Mouse (Mus musculus): ENCODE data around the gene Mitd1. TPM values are rescaled to one million over a fixed set of nuclear protein-coding genes. Genes with fewer than 3 reads are reported as not detected.

The Mitd1 gene
- polyA plus RNA-seq, 1 experiment, result 4.4 TPM

DNA sequence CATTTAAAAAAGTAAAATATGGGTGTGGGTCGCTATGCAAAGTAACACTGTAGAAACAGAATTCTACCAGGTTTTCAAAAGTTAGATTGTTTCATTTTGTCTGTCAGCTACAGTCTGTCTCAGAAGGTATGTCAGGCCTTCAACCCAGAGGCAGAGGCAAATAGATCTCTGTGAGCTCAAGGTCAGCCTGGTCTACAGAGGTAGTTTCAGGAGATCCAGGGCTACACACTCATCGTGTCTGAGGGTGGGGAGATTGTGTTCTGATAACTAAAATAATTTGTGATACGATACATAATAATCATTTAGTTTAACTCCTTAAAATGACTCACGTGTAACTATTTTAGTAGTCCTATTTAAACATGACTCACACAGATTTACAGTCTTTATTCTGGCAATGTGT lies 17.1 kb downstream of the Mitd1 start:
- TF ChIP-seq GATA1 (IDR thresholded peaks at IDR 0.05; ENCODE audit: low read length), result no peak

DNA sequence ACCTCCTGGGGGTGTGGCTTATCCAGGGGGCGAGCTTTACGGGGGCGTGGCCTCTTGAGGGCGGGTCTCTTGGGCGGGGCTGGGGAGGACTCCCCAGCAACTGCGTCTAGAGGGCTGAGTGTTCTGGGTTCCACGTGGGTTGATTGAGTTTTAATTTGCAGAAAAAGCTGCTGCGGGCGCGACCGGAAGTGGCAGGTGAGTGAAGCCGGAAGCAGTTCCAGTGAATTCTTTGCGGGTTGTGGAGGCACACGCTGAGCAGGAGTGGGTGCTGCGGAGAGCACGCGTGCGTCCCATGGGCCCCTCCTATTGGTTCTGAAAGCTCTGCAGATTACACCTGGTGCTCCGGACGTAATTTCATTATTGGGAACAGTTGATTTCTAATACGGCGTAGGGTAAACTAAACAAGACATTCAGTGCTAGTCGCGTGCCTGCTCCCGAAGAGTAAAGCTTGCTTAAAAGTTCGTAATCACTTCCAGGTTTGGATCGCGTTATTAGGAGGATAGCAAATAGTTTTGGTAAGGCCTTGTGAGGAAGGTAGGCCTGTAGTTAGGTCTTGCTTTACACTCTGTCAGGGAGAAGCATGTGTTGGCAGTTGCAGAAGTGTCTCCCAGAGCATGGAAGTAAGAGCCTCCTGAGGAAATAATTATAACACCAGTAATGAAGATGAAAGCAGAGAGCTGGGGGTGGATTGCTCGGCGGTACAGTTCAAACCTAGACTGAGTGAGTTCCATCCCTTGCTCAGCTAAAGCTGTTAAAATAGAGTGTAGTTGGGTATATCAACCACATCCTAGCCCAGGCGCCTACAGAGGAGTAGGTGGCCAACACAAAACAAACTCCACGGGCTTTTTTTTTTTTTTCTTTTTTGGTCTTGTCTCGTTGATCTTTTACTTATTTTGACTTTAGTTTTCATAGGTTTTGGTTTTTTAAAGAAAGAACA lies 17.8 kb downstream of the Mitd1 start:
- TF ChIP-seq GATA1 (IDR thresholded peaks at IDR 0.05; ENCODE audit: low read length), result no peak

DNA sequence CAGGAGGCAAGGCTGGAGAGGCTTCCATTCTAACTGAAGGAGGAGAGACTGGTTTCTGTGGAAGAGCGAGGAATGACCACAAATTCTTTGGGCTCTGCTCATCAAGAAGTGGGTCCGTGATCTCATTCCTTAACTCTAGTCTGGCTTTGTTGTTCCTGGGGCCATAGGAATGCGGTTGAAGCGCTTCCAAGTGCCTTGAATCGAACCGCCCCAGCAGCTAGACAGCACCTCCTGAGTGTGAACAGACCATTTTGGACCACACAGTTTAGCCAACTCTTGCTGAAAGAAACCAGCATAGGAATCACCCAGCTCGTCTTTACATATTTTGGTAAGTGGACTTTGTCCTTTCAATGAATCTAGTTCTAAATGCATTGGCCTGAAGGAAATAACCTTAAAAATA lies 18.5 kb downstream of the Mitd1 start, which contains the start of gene Lipt1:
Lipt1 (plus strand) TSS at position 35 of the 400 bp plus-strand sequence.
- TF ChIP-seq GATA1 (IDR thresholded peaks at IDR 0.05; ENCODE audit: low read length), result no peak

DNA sequence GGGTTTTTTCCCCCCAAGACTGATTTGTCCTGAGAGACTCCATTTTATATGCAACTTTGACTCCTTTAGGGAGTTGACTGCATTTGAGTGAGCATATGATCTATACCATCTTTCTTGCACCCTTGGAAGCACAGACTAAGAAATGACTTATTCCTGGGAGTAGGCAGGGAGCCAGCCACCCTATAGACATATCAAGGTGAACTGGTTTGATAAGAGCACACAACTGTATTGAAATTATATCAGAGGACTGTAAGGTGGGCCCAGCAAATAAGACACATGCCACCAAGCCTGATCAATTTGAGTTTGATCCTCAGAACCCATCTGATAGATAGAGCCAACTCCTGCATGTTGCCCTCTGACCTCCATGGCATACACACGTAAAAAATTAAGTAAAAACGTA lies 20.8 kb downstream of the Mitd1 start:
- no peak for TF ChIP-seq GATA1 (IDR thresholded peaks at IDR 0.05; ENCODE audit: low read length)

DNA sequence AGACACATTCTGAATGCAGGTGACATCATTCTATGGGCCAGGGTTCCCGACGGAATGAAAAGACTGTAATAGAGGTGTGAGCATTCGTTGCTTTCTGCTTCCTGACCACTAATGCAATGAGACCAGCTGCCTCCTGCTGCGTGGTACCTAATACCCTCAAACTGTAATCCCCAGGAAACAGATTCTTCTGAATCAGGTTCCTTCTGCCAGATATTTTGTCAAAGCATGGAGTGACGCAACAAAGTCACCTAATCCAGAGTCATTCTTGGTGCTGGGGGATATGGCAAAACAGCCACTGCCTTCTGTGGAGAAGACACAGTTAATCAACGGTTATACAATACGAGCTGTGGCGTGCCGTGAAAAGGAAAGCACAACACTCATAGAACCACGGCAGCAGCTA lies 21.6 kb downstream of the Mitd1 start:
- no peak for TF ChIP-seq GATA1 (IDR thresholded peaks at IDR 0.05; ENCODE audit: low read length)

DNA sequence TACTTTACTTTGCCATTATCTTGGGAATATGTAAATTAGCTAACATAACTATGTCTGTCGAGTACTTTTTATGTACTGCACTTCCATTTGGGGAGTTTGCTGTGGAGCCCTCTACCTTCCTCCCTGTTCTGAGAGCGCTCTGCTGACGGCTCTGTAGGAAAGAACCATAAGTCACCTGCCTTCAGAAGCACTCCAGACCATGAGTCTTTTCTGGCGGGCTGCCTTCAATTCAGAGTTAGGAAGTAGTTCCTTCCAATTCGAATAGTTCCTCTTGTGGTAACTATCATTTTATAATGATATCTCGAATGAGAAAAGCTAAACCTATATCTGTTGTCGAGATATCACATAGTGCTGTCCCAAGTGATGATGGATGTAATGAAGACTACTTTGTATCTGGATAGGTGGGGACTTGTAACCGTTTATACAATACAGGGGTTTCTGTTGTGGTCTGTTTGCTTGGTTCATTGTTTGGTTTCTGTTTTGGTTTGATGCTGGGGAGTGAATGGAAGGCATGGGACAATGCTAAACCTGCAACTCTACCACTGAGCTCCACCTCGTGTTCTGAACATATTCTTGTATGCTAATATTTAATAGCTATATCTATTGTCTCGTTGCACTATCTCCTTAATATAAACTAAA lies 22.4 kb downstream of the Mitd1 start:
- no peak for TF ChIP-seq GATA1 (IDR thresholded peaks at IDR 0.05; ENCODE audit: low read length)

DNA sequence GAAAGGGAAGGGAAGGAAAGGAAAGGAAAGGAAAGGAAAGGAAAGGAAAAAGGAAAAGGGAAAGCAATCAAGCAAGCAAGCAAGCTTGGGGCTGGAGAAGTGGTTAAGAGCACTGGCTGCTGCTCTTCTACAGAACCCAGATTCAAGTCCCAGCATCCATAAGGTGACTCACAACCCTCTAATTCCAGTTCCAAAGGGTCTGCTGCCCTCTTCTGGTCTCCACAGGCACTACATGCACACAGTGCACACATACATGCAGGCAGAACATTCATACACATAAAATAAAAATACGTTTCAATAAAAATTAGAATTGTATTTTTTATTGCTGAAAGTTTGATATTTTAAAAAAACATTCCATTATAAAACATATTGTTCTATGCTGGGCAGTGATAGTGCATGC lies 23.2 kb downstream of the Mitd1 start:
- TF ChIP-seq GATA1 (IDR thresholded peaks at IDR 0.05; ENCODE audit: low read length), result no peak

DNA sequence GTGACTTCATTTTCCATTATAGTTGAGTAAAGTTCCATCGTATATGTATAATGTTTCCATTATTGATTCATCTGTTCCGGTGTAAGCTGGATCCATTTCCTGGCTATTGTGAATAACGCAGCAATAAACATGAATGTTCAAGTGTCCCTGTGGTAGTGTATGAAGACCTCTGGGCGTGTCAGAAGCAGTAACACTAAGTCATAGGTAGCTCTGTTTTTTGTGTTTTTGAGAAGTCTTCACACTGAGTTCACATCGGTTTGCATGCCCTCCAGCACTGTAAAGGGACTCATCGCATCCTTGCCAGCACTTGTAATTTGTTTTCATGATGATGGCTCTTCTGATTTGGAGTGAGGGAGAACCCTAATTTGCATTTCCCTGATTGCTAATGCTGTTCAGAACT lies 23.9 kb downstream of the Mitd1 start, which contains the start of gene Tsga10:
Tsga10 (minus strand) TSS at position 144 of the 400 bp plus-strand sequence.
- TF ChIP-seq GATA1 (IDR thresholded peaks at IDR 0.05; ENCODE audit: low read length), result no peak

DNA sequence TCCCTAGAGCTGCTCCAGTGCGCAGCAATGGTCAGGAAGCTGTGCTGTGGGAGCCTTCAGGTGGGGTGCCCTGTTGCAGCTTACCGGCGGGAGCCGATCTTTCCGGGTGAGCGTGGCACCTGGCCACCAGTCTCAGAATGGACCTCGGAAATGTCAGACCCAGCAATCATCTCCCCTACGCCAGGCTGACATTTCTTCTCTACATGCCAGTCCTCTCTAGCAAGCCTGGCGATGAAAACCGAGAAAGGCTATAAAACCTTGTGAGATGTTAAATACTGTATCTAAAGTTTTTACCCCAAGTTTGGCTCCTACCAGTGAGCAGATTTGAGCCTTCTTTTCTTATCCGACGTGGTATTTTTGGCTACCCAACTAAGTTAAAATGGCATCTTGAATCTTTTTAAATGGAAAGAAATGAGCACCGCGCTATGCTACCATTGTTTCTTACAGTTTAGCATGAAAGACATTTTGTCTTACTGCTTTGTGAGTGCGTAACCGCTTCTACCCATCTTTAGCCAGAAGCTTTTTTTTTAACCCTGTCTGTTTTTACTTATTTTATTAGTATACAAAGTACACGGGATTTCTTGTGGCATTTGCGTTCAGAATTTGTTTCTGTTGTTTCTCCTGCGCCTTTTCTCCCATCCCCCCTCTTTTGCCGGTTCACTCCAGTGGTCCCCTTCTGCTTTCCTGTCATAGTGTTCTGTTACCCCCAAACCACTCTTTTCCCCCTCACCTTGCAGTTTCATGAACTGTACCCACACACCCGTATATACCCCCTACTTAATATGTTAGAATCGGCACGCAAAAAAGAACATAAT lies 24.6 kb downstream of the Mitd1 start:
- no peak for TF ChIP-seq GATA1 (IDR thresholded peaks at IDR 0.05; ENCODE audit: low read length)

DNA sequence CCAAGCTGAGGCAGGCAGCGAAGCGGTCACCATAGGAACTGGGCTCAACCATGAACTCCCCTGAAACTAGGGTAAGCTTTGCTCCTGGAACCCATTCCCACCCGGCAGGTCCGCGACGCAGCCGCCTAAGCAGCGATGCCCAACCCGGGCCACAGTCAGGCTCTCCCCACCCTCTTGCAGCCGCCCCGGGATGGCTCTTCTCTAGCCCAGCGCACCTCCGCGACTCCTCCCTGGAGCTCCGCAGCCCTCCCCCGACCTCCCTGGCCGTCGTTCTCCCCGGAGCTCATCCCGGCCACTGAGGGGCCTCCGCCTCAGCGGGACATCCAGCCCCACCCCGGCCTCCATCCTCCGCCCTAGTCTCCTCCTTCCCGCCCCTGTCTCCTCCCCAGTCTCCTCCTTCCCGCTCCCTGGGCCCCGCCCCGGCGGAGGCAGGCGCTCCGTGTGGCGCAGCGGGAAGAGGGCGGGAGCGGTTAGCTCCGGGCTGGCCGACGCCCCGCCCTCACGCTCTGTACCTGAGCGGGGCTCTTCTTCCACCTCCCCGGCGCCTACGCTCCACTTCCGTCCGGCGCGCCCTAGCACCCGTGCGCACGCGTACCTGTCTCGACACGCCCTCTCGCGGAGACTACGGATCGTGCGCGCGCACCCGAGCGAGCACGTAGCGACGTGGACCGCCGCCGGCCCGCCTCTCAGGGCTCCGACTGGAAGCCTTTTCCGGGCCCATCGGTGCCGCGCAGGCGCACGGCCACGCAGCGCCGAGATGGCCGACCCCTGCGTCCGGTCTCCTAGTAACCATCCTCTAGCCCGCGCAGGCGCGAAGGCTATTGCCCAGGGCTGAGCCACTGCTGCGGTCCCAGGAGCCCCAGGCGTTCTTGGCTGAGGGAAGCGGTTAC lies 25.5 kb downstream of the Mitd1 start:
- TF ChIP-seq GATA1 (IDR thresholded peaks at IDR 0.05; ENCODE audit: low read length), result no peak

DNA sequence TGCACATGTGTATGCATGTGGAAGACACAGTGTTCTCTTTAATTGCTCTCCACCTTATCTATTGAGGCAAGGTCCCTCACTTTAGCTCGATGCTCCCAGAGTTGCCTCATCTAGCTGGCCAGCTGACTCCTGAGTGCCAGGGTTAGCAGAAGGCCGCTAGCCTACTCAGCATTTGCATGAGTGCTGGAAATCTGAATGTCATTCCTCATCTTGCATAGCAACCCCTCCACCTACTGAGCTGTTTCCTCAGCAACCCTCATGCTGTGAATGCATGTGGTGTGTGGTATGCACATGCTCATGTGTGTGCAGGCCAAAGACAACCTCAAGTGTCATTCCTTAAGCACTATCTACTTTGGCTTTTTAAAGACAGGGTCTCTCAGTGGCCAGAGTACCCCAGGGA lies 39.5 kb downstream of the Mitd1 start:
- no peak for TF ChIP-seq GATA1 (IDR thresholded peaks at IDR 0.05; ENCODE audit: low read length)

DNA sequence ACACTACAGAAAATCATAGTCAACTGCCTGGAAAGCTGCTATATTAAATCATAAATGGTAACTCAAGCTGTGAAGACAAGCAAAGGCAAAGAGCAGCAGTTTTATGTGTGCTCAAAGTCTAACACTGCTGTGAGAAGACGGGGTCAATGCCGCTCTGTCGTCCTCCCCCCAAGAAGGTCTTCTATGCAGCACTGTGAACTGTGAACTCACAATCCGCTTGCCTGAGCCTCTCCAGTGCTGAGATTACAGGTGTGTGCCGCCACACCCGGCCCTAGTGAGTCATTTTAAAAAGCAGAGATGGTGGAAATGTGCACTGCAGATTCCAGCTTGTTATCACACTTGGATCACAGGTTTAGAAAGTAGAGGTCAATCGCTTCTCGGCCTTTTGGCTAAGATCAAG lies 43.3 kb downstream of the Mitd1 start:
- TF ChIP-seq GATA1 (IDR thresholded peaks at IDR 0.05; ENCODE audit: low read length), result no peak

DNA sequence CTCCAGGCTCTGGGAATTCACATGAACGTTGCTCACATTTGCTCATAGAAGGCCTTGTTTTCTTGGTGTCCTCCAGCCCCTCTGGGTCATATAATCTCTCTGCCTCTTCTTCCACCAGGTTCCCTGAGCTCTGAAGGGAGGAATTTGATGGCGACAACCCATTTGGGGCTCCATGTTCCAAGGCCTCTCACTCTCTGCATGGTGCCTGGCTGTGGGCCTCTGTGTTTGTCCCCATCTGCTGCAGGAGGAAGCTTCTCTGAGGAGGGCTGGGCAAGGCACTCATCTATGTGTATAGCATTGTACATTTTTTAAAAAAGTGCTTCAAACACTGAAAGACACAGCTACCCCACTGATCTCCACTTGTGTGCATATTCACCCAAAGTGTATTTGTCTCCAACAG lies 58.5 kb downstream of the Mitd1 start:
- no peak for TF ChIP-seq GATA1 (IDR thresholded peaks at IDR 0.05; ENCODE audit: low read length)

Other genes starting within 250 kb of the Mitd1 start
- 0.01 and 0.03 TPM in 2 replicates for gene 2010300C02Rik, start 170.3 kb downstream of the Mitd1 start, polyA plus RNA-seq (2012)
- 0.14 and 0.24 TPM in 2 replicates for gene Tsga10, start 24.0 kb downstream of the Mitd1 start, polyA plus RNA-seq (2012)
- gene Lipt1, start 18.7 kb downstream of the Mitd1 start, polyA plus RNA-seq (2012), result 1.0 and 1.2 TPM in 2 replicates
- 49.9 and 63.3 TPM in 2 replicates for gene Mrpl30, start 66 bp upstream of the Mitd1 start, polyA plus RNA-seq (2012)
- not detected in 2 replicates for gene Lyg2, start 26.1 kb upstream of the Mitd1 start, polyA plus RNA-seq (2012)
- gene Lyg1, start 67.3 kb upstream of the Mitd1 start, polyA plus RNA-seq (2012), result not detected in 2 replicates
- gene Txndc9, start 107.5 kb upstream of the Mitd1 start, polyA plus RNA-seq (2012), result 2.7 and 2.8 TPM in 2 replicates
- gene Eif5b, start 107.6 kb upstream of the Mitd1 start, polyA plus RNA-seq (2012), result 81.2 and 95.2 TPM in 2 replicates
- 21.2 and 24.8 TPM in 2 replicates for gene Rev1, start 239.4 kb upstream of the Mitd1 start, polyA plus RNA-seq (2012)

Measured in G1E-ER4 (cell line).